In the genomic region with DNA sequence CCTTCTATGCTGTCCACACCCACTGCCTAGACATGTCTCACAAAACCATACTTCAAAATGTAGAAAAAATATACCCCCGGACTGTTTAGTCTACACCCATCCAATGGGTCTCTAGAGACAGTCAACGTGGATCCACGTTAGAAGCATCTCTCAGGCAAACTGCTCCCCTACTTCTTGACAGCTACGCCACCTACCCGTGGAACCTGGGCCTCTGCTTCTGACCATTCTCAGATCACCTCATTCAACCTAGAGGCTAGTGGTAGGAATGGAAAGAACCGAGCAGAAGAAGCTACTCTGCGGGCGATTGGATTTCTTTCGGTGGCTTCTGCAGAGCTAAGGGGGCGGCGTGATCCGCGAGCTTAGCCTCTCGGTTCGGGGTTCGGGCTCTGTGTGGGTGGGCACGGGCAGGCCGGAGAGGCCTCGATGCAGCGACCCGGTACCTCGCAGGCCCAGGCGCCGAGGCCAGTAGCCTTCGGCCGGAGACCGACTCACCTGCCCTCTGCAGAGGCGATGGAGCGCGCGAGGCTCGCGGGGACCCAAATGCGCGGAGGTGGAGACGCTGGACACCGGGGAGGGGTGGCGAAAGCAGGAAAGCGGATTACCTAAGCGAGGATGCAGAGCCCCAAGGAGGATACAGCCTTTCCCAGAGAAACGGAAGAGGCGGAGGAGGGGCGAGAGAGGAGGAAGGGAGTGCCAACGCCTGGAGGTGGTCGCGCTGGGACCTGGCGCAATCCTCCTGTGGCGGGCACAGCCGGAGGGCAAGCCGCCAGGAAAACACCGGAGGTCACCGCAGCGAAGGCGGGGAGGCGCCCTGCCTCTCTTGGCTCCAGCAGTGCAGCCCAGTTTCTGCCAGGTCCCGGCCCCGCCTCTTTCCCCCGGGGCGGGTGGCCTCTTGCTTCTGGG, we compare ENCODE assay signal across 8 mouse cellular contexts. TPM values are rescaled to one million over a fixed set of nuclear protein-coding genes. Genes with fewer than 3 reads are reported as not detected.
DNase-seq lines count a peak whose midpoint lies in the region; ATAC-seq and TF ChIP-seq lines count a peak whose summit lies in the region.

Inpp1 (minus strand) TSS at position 779 of the 903 bp plus-strand sequence.

- no peak for TF ChIP-seq EP300 in lung, postnatal 0 days (IDR thresholded peaks at IDR 0.05)

- H3K27ac ChIP-seq in lung, postnatal 0 days (ENCODE audit: low read length): peak within 1 kb of the TSS; percentile 63

- H3K9ac ChIP-seq in lung, postnatal 0 days (replicated peaks; ENCODE audit: low read depth): peak within 1 kb of the TSS; percentile 68

- WGBS in lung, postnatal 0 days: under 1% methylated on average over 59 of the region's 59 CpGs

- no peaks in the 10 kb centered on the region for H3K9me3 ChIP-seq in lung, postnatal 0 days (ENCODE audit: low read length)

- no peaks in the 10 kb centered on the region for H3K4me1 ChIP-seq in lung, postnatal 0 days (ENCODE audit: insufficient read depth, low read depth, low read length)

- H3K4me2 ChIP-seq in lung, postnatal 0 days (replicated peaks; ENCODE audit: low read depth, low read length): peak within 1 kb of the TSS; percentile 95

- peak; percentile 72 for TF ChIP-seq CTCF in lung, postnatal 0 days (IDR thresholded peaks at IDR 0.05)

- H3K4me3 ChIP-seq in lung, postnatal 0 days (ENCODE audit: low read depth, low read length): peak within 1 kb of the TSS; percentile 64

- H3K36me3 ChIP-seq in lung, postnatal 0 days (ENCODE audit: insufficient read depth, low read length): no peaks in the 10 kb centered on the region

- ATAC-seq in lung, postnatal 0 days: peak; percentile 94

- no peaks in the 10 kb centered on the region for H3K27me3 ChIP-seq in lung, postnatal 0 days (replicated peaks; ENCODE audit: insufficient read depth, low read length)

- DNase-seq in MN1 (ENCODE audit: low spot score): peak; percentile 81
- peak; percentile 87 for DNase-seq in cerebellum, adult 8-10 months
- DNase-seq in forelimb bud, embryonic 11.5 days (ENCODE audit: low read depth, low spot score): peak; percentile 41
- DNase-seq in heart, postnatal 4 days: peak; percentile 89
- DNase-seq in layer of hippocampus, postnatal 10 days (ENCODE audit: low spot score in 2 of 2): peak; percentile 70 to 80
- DNase-seq in lung, postnatal 0 days (ENCODE audit: low spot score): peak; percentile 85
- peak; percentile 60 for DNase-seq in ovary, postnatal 10 days (ENCODE audit: low spot score)
- peak; percentile 75 for DNase-seq in thymus, postnatal 0 days (ENCODE audit: low spot score)

RNA-seq across cellular contexts. Expression of gene Inpp1, which starts in this region (rescaled TPM):
- total RNA-seq in heart, postnatal 4 days (2021): 10 to 100 TPM; 20.5 to 22.3 TPM
- 10 to 100 TPM; 43.9 to 46.0 TPM for total RNA-seq in layer of hippocampus, postnatal 10 days (2021)
- polyA plus RNA-seq in lung, postnatal 0 days (2015; fragmentation: Nextera tagmentation; extraction: Ambion mirVana): 9.3 and 10.4 TPM in 2 replicates
- 43.5 and 43.7 TPM in 2 replicates for polyA plus RNA-seq in thymus, postnatal 0 days (2015; fragmentation: Nextera tagmentation; extraction: Ambion mirVana)

Comparison
In these comparisons a context has a peak if more than half of its experiments do, and no peak if none do; other contexts are left out.
1. Peak in every context shown above with its lines: DNase-seq, ATAC-seq, H3K4me3 ChIP-seq and H3K27ac ChIP-seq.